In genomic region chr16:29719571-29720451, GRCm38 (mm10) we compare ENCODE assay signal across 14 mouse cellular contexts.
A peak's percentile ranks its signal among the peaks of the same experiment; 100 is the strongest.
DNase-seq lines count a peak whose midpoint lies in the region; ATAC-seq lines count a peak whose summit lies in the region.
"Had no signal": no experiment of that assay in that cellular context is flagged by ENCODE, and none has a peak within 500 bp of the region (broad histone marks: within the 10 kb centered on the region; RNA-seq: fewer than 3 reads in every experiment).

No protein-coding gene starts in this region.

- H3K9me3 ChIP-seq in embryonic facial prominence, embryonic 10.5 days = no peaks in the 10 kb centered on the region
- no peaks in the 10 kb centered on the region for H3K9me3 ChIP-seq in hindbrain, embryonic 12.5 days (replicated peaks)
- H3K9me3 ChIP-seq in midbrain, embryonic 15.5 days = no peaks in the 10 kb centered on the region
- H3K9me3 ChIP-seq: embryonic facial prominence, embryonic 15.5 days; heart, embryonic 15.5 days had no signal

- peak overlapping the region; percentile 76 for H3K27ac ChIP-seq in embryonic facial prominence, embryonic 10.5 days (replicated peaks)
- H3K27ac ChIP-seq in hindbrain, embryonic 12.5 days = peak overlapping the region; percentile 45
- H3K27ac ChIP-seq in midbrain, embryonic 15.5 days = no peak overlapping the region
- H3K27ac ChIP-seq: embryonic facial prominence, embryonic 15.5 days; heart, embryonic 15.5 days; left cerebral cortex, adult 2 months; liver, embryonic 14.5 days had no signal

- H3K4me1 ChIP-seq in embryonic facial prominence, embryonic 10.5 days = peaks cover 54% of the 10 kb centered on the region
- H3K4me1 ChIP-seq in hindbrain, embryonic 12.5 days = peaks cover 17% of the 10 kb centered on the region
- H3K4me1 ChIP-seq in midbrain, embryonic 15.5 days = peaks cover 11% of the 10 kb centered on the region

- peak; percentile 88 for ATAC-seq in hindbrain, embryonic 12.5 days (ENCODE audit: low FRiP score)
- ATAC-seq in midbrain, embryonic 15.5 days (replicated peaks) = peak; percentile 70
- no peak for ATAC-seq in monocyte, adult 5-6 weeks (replicated peaks; ENCODE audit: insufficient number of reproducible peaks, low FRiP score, low TSS enrichment, poor library complexity, severe bottlenecking)

- 51% methylated on average over 23 of the region's 23 CpGs for WGBS in embryonic facial prominence, embryonic 10.5 days
- WGBS in hindbrain, embryonic 12.5 days = 32% methylated on average over 23 of the region's 23 CpGs
- WGBS in midbrain, embryonic 15.5 days = 21% methylated on average over 23 of the region's 23 CpGs

- H3K36me3 ChIP-seq in embryonic facial prominence, embryonic 10.5 days (replicated peaks) = no peaks in the 10 kb centered on the region
- H3K36me3 ChIP-seq in hindbrain, embryonic 12.5 days = no peaks in the 10 kb centered on the region
- H3K36me3 ChIP-seq in midbrain, embryonic 15.5 days (replicated peaks) = no peaks in the 10 kb centered on the region
- H3K36me3 ChIP-seq: embryonic facial prominence, embryonic 15.5 days; heart, embryonic 15.5 days had no signal

- DNase-seq in R1 (ENCODE audit: low read depth, low spot score) = peak; percentile 87
- peak; percentile 45 for DNase-seq in embryonic facial prominence, embryonic 10.5 days (ENCODE audit: low spot score)
- no peak for DNase-seq in right cerebral cortex, adult 2 months (ENCODE audit: low spot score in 2 of 2)
- DNase-seq in urinary bladder, postnatal 36 days (ENCODE audit: low spot score in 2 of 2) = no peak
- no peak for DNase-seq in left cerebral cortex, postnatal 14 days (ENCODE audit: low spot score in 2 of 2)
- DNase-seq: kidney, adult 11 months; right cerebral cortex, postnatal 25 days had no signal

- peaks cover 93% of the 10 kb centered on the region for H3K27me3 ChIP-seq in embryonic facial prominence, embryonic 10.5 days (replicated peaks; ENCODE audit: low read depth, poor library complexity, severe bottlenecking)
- H3K27me3 ChIP-seq in hindbrain, embryonic 12.5 days = peaks cover 88% of the 10 kb centered on the region
- peaks cover 72% of the 10 kb centered on the region for H3K27me3 ChIP-seq in midbrain, embryonic 15.5 days (replicated peaks)
- H3K27me3 ChIP-seq: embryonic facial prominence, embryonic 15.5 days had no signal

- intact Hi-C loops in left cerebral cortex, postnatal 14 days (cut with DNase I) = no loop called here

- H3K4me2 ChIP-seq in hindbrain, embryonic 12.5 days (replicated peaks) = no peak overlapping the region; the same call in 1 of the 2 replicates
- peak overlapping the region; percentile 15; the same call in 1 of the 2 replicates for H3K4me2 ChIP-seq in midbrain, embryonic 15.5 days
- H3K4me2 ChIP-seq: embryonic facial prominence, embryonic 15.5 days; heart, embryonic 15.5 days had no signal

- H3K9ac ChIP-seq in hindbrain, embryonic 12.5 days = no peak overlapping the region
- H3K9ac ChIP-seq in midbrain, embryonic 15.5 days = no peak overlapping the region
- H3K9ac ChIP-seq: embryonic facial prominence, embryonic 15.5 days; heart, embryonic 15.5 days; liver, embryonic 14.5 days had no signal

- H3K4me3 ChIP-seq in embryonic facial prominence, embryonic 10.5 days = no peak overlapping the region
- H3K4me3 ChIP-seq in hindbrain, embryonic 12.5 days = no peak overlapping the region
- H3K4me3 ChIP-seq in midbrain, embryonic 15.5 days = no peak overlapping the region
- H3K4me3 ChIP-seq: embryonic facial prominence, embryonic 15.5 days; heart, embryonic 15.5 days; left cerebral cortex, adult 2 months had no signal

Comparison
In these comparisons a context has a peak if more than half of its experiments do, and no peak if none do; other contexts are left out.
1. DNase-seq: peak in R1 (single experiment) and embryonic facial prominence, embryonic 10.5 days (single experiment); none in right cerebral cortex, adult 2 months (0 of 2), urinary bladder, postnatal 36 days (0 of 2) and left cerebral cortex, postnatal 14 days (0 of 2).